Mouse (Mus musculus) heart, postnatal 0 days (tissue): ENCODE measurements around the gene Tnip3. TPM values are rescaled to one million over a fixed set of nuclear protein-coding genes. Genes with fewer than 3 reads are reported as not detected.

Source experiments
- ATAC-seq: fragments of 200-750 bp; cut with Nextera tagmentation; 2 replicates; pipeline ENCODE4 v1.8.0; 2017; ENCODE audit warnings: low read depth, moderate number of reproducible peaks, moderate library complexity; ENCODE audit not compliant: insufficient read depth
- DNase-seq: peaks from one replicate; pipeline ENCODE4 v3.0.0-alpha.2; 2016; ENCODE audit warnings: low spot score
- H3K27ac ChIP-seq: fragments of 300-500 bp; sonication (generic); 2 replicates; pipeline ENCODE4 v1.5.1; 2014; ENCODE audit warnings: low read depth, mild to moderate bottlenecking
- H3K27me3 ChIP-seq: fragments of 300-500 bp; sonication (generic); 2 replicates; pipeline ENCODE4 v1.6.1; 2014; ENCODE audit warnings: low read length, mixed read lengths; ENCODE audit not compliant: control insufficient read depth, insufficient read depth
- H3K36me3 ChIP-seq: fragments of 300-500 bp; sonication (generic); replicated peaks from 2 replicates; pipeline ENCODE4 v1.6.1; 2014; ENCODE audit warnings: low read length, mixed read lengths; ENCODE audit not compliant: control insufficient read depth, insufficient read depth
- H3K4me1 ChIP-seq: fragments of 300-500 bp; sonication (generic); 2 replicates; pipeline ENCODE4 v1.6.1; 2014; ENCODE audit warnings: antibody characterized with exemption; ENCODE audit not compliant: control insufficient read depth, insufficient read depth
- H3K4me2 ChIP-seq: fragments of 300-500 bp; sonication (generic); 2 replicates; pipeline ENCODE4 v1.6.1; 2014; ENCODE audit warnings: low read depth, mild to moderate bottlenecking, low read length, moderate library complexity
- H3K4me3 ChIP-seq: fragments of 300-500 bp; sonication (generic); 2 replicates; pipeline ENCODE4 v1.5.1; 2014; ENCODE audit warnings: low read depth, low read length
- H3K9ac ChIP-seq: fragments of 300-500 bp; sonication (generic); replicated peaks from 2 replicates; pipeline ENCODE4 v1.6.1; 2014; ENCODE audit warnings: low read depth, low read length, mixed read lengths
- H3K9me3 ChIP-seq: fragments of 300-500 bp; sonication (generic); replicated peaks from 2 replicates; pipeline ENCODE4 v1.6.1; 2016; ENCODE audit warnings: low read length; ENCODE audit not compliant: control insufficient read depth
- CTCF ChIP-seq: IDR thresholded peaks from 2 replicates; pipeline ENCODE4 v1.5.1; 2016; ENCODE audit warnings: antibody characterized with exemption, control low read depth, low read depth
- EP300 ChIP-seq: IDR thresholded peaks from 2 replicates; pipeline ENCODE4 v1.6.1; 2016; ENCODE audit warnings: antibody characterized with exemption, low read depth
- WGBS: fragments of 180-500 bp; shearing (Covaris S2); extraction: QIAGEN DNeasy Blood & Tissue Kit; methylation state at CpG from one replicate; pipeline ENCODE4 v1.1.7; 2014; 5-methylcytosine and 5-hydroxymethylcytosine counted together
- polyA plus RNA-seq: library from polyadenylated mRNA; unstranded; fragments of >200 nt; fragmentation: Nextera tagmentation; extraction: Ambion mirVana; gene quantifications from 2 replicates; pipeline ENCODE4 v1.2.1, GENCODE M21; 2015
- total RNA-seq: library from RNA; depleted of rRNA; stranded (reverse); fragments of >200 nt; gene quantifications from 2 replicates; pipeline ENCODE4 v1.2.3, GENCODE M21; 2014; ENCODE audit warnings: low replicate concordance

Gene Tnip3
- total and polyA plus RNA-seq, 2 experiments from 2014 or later = 2.0 to 4.4 TPM

GRCm38 (mm10) chr6:65527892-65528291 is 2.8 kb downstream of the Tnip3 start:
- DNase-seq (no peak), ATAC-seq (no peak)
- WGBS = 48% methylated on average over 1 of the region's 1 CpGs
- H3K4me1 ChIP-seq = no peaks in the 10 kb centered on the region; the same call in 1 of the 2 replicates
- no peak for TF ChIP-seq CTCF
- TF ChIP-seq EP300 = no peak
- H3K4me3 ChIP-seq = no peak overlapping the region
- no peak overlapping the region for H3K4me2 ChIP-seq
- H3K27me3 ChIP-seq = no peaks in the 10 kb centered on the region
- H3K36me3 ChIP-seq = no peaks in the 10 kb centered on the region
- no peak overlapping the region for H3K9ac ChIP-seq
- no peak overlapping the region for H3K27ac ChIP-seq
- H3K9me3 ChIP-seq = no peaks in the 10 kb centered on the region

- Histone ChIP-seq H3K9ac (no peak overlapping the region), H3K4me1 (no peaks in the 10 kb centered on the region; the same call in 1 of the 2 replicates), H3K4me3 (no peak overlapping the region), H3K36me3 (no peaks in the 10 kb centered on the region), H3K4me2 (no peak overlapping the region), H3K27ac (no peak overlapping the region), H3K9me3 (no peaks in the 10 kb centered on the region), H3K27me3 (no peaks in the 10 kb centered on the region)
- TF ChIP-seq CTCF (no peak), EP300 (no peak)
- no peak for DNase-seq
- WGBS = 58% methylated on average over 3 of the region's 3 CpGs
- no peak for ATAC-seq
Measured at GRCm38 (mm10) chr6:65531232-65531848, 6.2 kb downstream of the Tnip3 start.

- H3K4me2 ChIP-seq = no peak overlapping the region
- DNase-seq (no peak), ATAC-seq (no peak)
- no peaks in the 10 kb centered on the region for H3K36me3 ChIP-seq
- H3K9ac ChIP-seq = no peak overlapping the region
- H3K4me1 ChIP-seq = no peaks in the 10 kb centered on the region
- no peak for TF ChIP-seq EP300
- no peak for TF ChIP-seq CTCF
- no peaks in the 10 kb centered on the region for H3K27me3 ChIP-seq
- H3K9me3 ChIP-seq = no peaks in the 10 kb centered on the region
- no peak overlapping the region for H3K4me3 ChIP-seq
- no peak overlapping the region for H3K27ac ChIP-seq
- 77% methylated on average over 1 of the region's 1 CpGs for WGBS
Measured at GRCm38 (mm10) chr6:65533687-65534086, 8.6 kb downstream of the Tnip3 start.

- DNase-seq = no peak
- Histone ChIP-seq H3K4me3 (no peak overlapping the region), H3K27ac (no peak overlapping the region), H3K27me3 (no peaks in the 10 kb centered on the region), H3K4me2 (no peak overlapping the region), H3K4me1 (no peaks in the 10 kb centered on the region), H3K9me3 (no peaks in the 10 kb centered on the region), H3K36me3 (no peaks in the 10 kb centered on the region), H3K9ac (no peak overlapping the region)
- 75% methylated on average over 5 of the region's 5 CpGs for WGBS
- no peak for TF ChIP-seq EP300
- TF ChIP-seq CTCF = no peak
- ATAC-seq = no peak
Measured at GRCm38 (mm10) chr6:65537327-65537884, 12.3 kb downstream of the Tnip3 start.

DNA sequence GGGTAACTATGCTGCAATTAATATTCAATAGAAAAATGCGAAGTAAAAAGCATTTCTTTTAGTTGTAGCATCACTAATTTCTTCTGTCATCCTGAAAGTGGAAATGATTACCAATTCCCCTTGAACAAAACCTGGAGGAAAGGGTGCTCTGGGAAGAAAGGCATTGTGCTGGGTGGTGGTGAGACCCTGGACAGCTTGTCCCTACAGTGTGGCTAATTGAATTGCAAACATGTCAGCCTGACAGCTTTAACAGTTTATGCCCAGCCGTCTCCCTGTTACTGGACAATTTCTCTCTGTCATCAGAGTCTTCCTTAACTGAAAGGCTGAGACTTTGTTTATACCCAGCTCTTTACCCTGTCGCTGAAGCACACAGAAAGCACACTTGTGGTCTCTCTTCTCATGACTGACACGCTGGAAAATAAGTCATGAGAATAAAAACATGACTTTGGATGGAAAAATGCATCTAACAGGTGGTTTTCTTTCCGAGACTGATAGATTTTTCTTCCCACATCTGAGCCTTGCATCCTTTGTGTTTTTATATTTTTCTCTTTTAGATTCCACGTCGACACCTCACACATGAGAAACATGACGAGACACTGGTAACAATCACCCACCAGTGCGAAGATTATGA is 13.0 kb downstream of the Tnip3 start:
- H3K27me3 ChIP-seq = no peaks in the 10 kb centered on the region
- H3K27ac ChIP-seq = no peak overlapping the region
- no peaks in the 10 kb centered on the region for H3K4me1 ChIP-seq
- H3K36me3 ChIP-seq = no peaks in the 10 kb centered on the region
- no peak for DNase-seq
- H3K9me3 ChIP-seq = no peaks in the 10 kb centered on the region
- WGBS = 54% methylated on average over 9 of the region's 9 CpGs
- no peak overlapping the region for H3K9ac ChIP-seq
- no peak for ATAC-seq
- no peak overlapping the region for H3K4me3 ChIP-seq
- H3K4me2 ChIP-seq = no peak overlapping the region
- TF ChIP-seq EP300 = no peak
